Mouse (Mus musculus): ENCODE results near the gene Klf8. TPM values are rescaled to one million over a fixed set of nuclear protein-coding genes. Genes with fewer than 3 reads are reported as not detected.

Gene Klf8
- total RNA-seq, 2 experiments from 2014 or later, result 4.6 to 6.4 TPM

GRCm38 (mm10) chrX:153417067-153417466 lies 179.8 kb downstream of the Klf8 start:
- DNase-seq (ENCODE audit: low spot score in 2 of 2), result no peak
- intact Hi-C loops (cut with DNase I), result no loop called here

DNA sequence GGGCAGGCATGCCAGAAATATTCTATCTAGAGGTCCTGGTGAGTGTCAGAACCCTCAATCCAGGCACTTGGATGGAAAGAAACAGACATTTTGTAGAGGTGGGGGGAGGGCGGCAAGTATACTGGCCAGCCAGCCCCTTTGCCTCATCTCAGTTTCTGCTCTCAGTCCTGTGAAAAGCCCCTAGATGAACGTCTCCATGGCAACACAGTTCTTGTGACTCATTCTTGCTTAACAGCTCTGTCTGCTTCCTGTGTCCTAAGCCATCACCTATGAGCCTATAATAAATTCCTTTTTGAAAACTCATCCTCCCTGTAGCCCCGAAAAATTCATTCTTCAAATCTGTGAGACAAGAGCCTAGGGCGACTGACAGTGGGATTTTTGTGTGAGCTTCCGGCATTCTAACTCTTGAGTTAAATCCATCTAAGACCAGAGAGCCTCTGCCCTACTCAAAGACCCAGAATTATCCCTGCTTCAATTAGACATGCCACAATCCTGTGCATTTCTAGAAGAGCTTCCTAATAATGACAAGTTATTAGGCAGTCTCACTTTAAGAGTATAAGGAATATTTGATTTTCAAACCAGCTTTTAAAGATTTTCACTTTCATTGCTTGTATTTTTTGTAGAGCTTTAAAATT lies 196.5 kb downstream of the Klf8 start:
- intact Hi-C loops (cut with DNase I), result no loop called here
- peak; percentile 6 to 12 for DNase-seq (ENCODE audit: low spot score in 2 of 2)

DNA sequence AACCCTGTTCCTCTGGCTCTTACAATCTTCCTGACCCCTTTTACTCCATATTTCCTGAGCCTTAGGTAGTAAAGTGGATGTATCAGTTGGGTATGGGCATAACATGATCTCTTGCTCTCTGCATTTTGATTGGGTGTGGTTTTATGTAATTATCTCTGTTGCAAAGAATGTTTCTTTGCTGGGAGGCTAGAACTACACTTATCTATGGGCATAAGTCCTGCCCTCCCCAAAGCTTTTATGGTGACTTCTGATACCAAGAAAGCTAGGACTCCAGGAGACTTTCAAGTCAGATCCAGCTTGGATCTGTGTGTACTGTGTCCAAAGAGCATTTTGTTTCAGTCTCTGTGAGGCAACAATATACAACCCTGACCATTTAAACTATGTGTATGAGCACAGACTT lies 202.3 kb downstream of the Klf8 start:
- intact Hi-C loops (cut with DNase I), result no loop called here
- DNase-seq (ENCODE audit: low spot score in 2 of 2), result no peak

GRCm38 (mm10) chrX:153440018-153440417 lies 202.8 kb downstream of the Klf8 start:
- intact Hi-C loops (cut with DNase I), result no loop called here
- DNase-seq (ENCODE audit: low spot score in 2 of 2), result no peak

Other genes with a start within 250 kb of the Klf8 start
- gene Usp51, start 231.0 kb upstream of the Klf8 start, total RNA-seq (2021), result 1 to 10 TPM; 1.7 to 2.7 TPM
- 10 to 100 TPM; 48.4 TPM for gene Mageh1, start 199.9 kb upstream of the Klf8 start, total RNA-seq (2021)
- under 1 TPM; 0.32 to 0.53 TPM for gene Foxr2, start 118.7 kb upstream of the Klf8 start, total RNA-seq (2021)
- gene Rragb, start 97.5 kb upstream of the Klf8 start, total RNA-seq (2021), result 10 to 100 TPM; 77.3 to 79.5 TPM